In genomic region chr16:5627910-5628309, GRCm38 (mm10) we compare ENCODE assay signal across 23 mouse cellular contexts.
DNase-seq lines count a peak whose midpoint lies in the region; ATAC-seq and TF ChIP-seq lines count a peak whose summit lies in the region.
"Had no signal": no experiment of that assay in that cellular context is flagged by ENCODE, and none has a peak within 500 bp of the region (broad histone marks: within the 10 kb centered on the region; RNA-seq: fewer than 3 reads in every experiment).

No protein-coding gene starts in this region.

- H3K9me3 ChIP-seq in kidney, embryonic 15.5 days (replicated peaks), result no peaks in the 10 kb centered on the region
- H3K9me3 ChIP-seq in kidney, postnatal 0 days (replicated peaks; ENCODE audit: low read length), result no peaks in the 10 kb centered on the region
- H3K9me3 ChIP-seq: embryonic facial prominence, embryonic 10.5 days; embryonic facial prominence, embryonic 12.5 days; forebrain, embryonic 13.5 days; forebrain, embryonic 15.5 days had no signal

- H3K27ac ChIP-seq in kidney, embryonic 15.5 days, result peak overlapping the region; percentile 56
- H3K27ac ChIP-seq in kidney, postnatal 0 days, result 0 out of 2 replicates have a peak overlapping the region, but pooled peaks have one; percentile 31
- H3K27ac ChIP-seq: embryonic facial prominence, embryonic 10.5 days; embryonic facial prominence, embryonic 12.5 days; forebrain, embryonic 13.5 days; forebrain, embryonic 15.5 days had no signal

- TF ChIP-seq CTCF in kidney, postnatal 0 days (IDR thresholded peaks at IDR 0.05; ENCODE audit: low read depth), result no peak

- H3K4me1 ChIP-seq in kidney, embryonic 15.5 days, result peaks cover 24% of the 10 kb centered on the region
- H3K4me1 ChIP-seq in kidney, postnatal 0 days (replicated peaks; ENCODE audit: insufficient read depth, low read length), result no peaks in the 10 kb centered on the region
- H3K4me1 ChIP-seq: embryonic facial prominence, embryonic 12.5 days; forebrain, embryonic 15.5 days had no signal

- no peak overlapping the region for H3K9ac ChIP-seq in kidney, embryonic 15.5 days
- H3K9ac ChIP-seq in kidney, postnatal 0 days (ENCODE audit: low read depth, low read length), result no peak overlapping the region
- H3K9ac ChIP-seq: embryonic facial prominence, embryonic 12.5 days; forebrain, embryonic 13.5 days; forebrain, embryonic 15.5 days had no signal

- H3K4me2 ChIP-seq in kidney, embryonic 15.5 days, result no peak overlapping the region
- H3K4me2 ChIP-seq in kidney, postnatal 0 days (ENCODE audit: low read length), result no peak overlapping the region
- H3K4me2 ChIP-seq: embryonic facial prominence, embryonic 12.5 days; forebrain, embryonic 13.5 days; forebrain, embryonic 15.5 days had no signal

- ATAC-seq in kidney, embryonic 15.5 days (replicated peaks; ENCODE audit: low FRiP score), result no peak
- no peak for ATAC-seq in kidney, postnatal 0 days (replicated peaks; ENCODE audit: low FRiP score, low read depth)
- ATAC-seq: activated CD4-positive, CD25-positive, alpha-beta regulatory T cell, adult 4 months; CD4-positive, CD25-positive, alpha-beta regulatory T cell, adult 4 months; forebrain, embryonic 13.5 days; forebrain, embryonic 15.5 days had no signal

- 28% methylated on average over 4 of the region's 4 CpGs for WGBS in kidney, embryonic 15.5 days
- 22% methylated on average over 4 of the region's 4 CpGs for WGBS in kidney, postnatal 0 days

- no peaks in the 10 kb centered on the region for H3K36me3 ChIP-seq in kidney, embryonic 15.5 days
- no peaks in the 10 kb centered on the region for H3K36me3 ChIP-seq in kidney, postnatal 0 days (ENCODE audit: insufficient read depth, low read length)
- H3K36me3 ChIP-seq: embryonic facial prominence, embryonic 10.5 days; embryonic facial prominence, embryonic 12.5 days; forebrain, embryonic 15.5 days; G1E had no signal

- intact Hi-C loops in heart, postnatal 25 days (cut with DNase I), result no loop called here

- DNase-seq in heart, adult 11 months, result peak; percentile 17
- DNase-seq in heart, postnatal 25 days (ENCODE audit: low spot score), result no peak
- DNase-seq in kidney, postnatal 36 days, result no peak
- DNase-seq in kidney, postnatal 0 days (ENCODE audit: low spot score), result no peak
- no peak for DNase-seq in kidney, adult 11 months
- DNase-seq: adrenal gland, adult 8-10 months; adrenal gland, postnatal 14 days; adrenal gland, postnatal 36 days; B cell, adult 2 months; cerebellum, adult 11-12 months; cerebellum, adult 2 months; cerebellum, adult 9-10 months; cerebellum, postnatal 10 days; cerebellum, postnatal 25 days had no signal

- H3K4me3 ChIP-seq in kidney, embryonic 15.5 days (replicated peaks), result no peak overlapping the region
- no peak overlapping the region for H3K4me3 ChIP-seq in kidney, postnatal 0 days (replicated peaks; ENCODE audit: low read depth, low read length)
- H3K4me3 ChIP-seq: embryonic facial prominence, embryonic 10.5 days; embryonic facial prominence, embryonic 12.5 days; forebrain, embryonic 13.5 days; forebrain, embryonic 15.5 days had no signal

- H3K27me3 ChIP-seq in kidney, embryonic 15.5 days, result no peaks in the 10 kb centered on the region
- H3K27me3 ChIP-seq in kidney, postnatal 0 days (ENCODE audit: insufficient read depth, low read length), result no peaks in the 10 kb centered on the region
- H3K27me3 ChIP-seq: embryonic facial prominence, embryonic 12.5 days; forebrain, embryonic 13.5 days; forebrain, embryonic 15.5 days; Patski had no signal
